Mouse (Mus musculus): ENCODE measurements around the gene 4930402F06Rik.

Gene 4930402F06Rik

DNA sequence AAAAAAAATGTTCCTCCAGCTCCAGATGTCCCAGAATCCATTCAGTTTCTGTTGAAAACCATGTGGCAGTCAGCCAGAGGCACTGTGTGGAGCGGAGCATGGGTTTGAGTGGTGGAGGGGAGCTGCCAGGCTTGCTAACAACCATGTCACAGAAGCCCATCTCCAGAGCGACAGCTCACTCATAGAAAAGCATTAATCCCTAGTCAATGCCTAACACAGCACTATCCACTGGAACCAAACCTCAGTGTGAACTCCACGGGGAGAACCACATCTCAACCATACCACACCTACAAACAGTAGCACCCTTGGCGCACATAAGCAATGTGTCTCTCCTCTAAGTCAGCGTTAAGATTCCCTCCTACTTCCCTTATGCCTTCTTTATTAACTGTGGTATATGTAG, at the start of gene 4930402F06Rik:
Gene 4930402F06Rik, minus strand, starts transcription at position 80 of the 400 bp plus-strand sequence.
- peak; percentile 42 for DNase-seq (ENCODE audit: low spot score)

GRCm38 (mm10) chr2:35446300-35446699, 49.3 kb upstream of the 4930402F06Rik start:
- DNase-seq (ENCODE audit: low spot score) = no peak

GRCm38 (mm10) chr2:35445610-35446009, 48.6 kb upstream of the 4930402F06Rik start:
- no peak for DNase-seq (ENCODE audit: low spot score)

- DNase-seq (ENCODE audit: low spot score) = no peak
Observed at GRCm38 (mm10) chr2:35444764-35445262, 47.8 kb upstream of the 4930402F06Rik start.

- DNase-seq (ENCODE audit: low spot score) = no peak
Observed at GRCm38 (mm10) chr2:35443981-35444763, 47.2 kb upstream of the 4930402F06Rik start.

- no peak for DNase-seq (ENCODE audit: low spot score)
Observed at GRCm38 (mm10) chr2:35443325-35443724, 46.4 kb upstream of the 4930402F06Rik start.

DNA sequence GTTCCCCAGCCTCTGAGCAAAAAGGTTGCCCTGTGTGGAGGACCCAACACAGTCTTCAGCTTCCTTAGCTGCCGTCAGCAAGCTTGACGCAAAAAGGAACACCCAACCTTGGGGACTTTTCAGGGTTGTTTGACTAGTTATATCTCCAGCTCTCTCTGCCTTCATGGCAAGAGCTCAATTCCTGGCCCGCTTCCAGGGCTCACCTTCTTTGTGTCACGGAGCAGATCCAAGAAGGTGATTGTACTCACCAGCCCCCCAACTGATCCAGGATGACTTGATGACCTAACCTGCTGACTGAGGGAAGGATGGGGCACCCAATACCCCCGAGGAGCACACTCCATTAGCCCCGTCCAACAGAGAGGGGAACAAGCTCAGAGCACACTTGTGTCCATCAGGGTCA, 45.1 kb upstream of the 4930402F06Rik start:
- DNase-seq (ENCODE audit: low spot score) = no peak

DNA sequence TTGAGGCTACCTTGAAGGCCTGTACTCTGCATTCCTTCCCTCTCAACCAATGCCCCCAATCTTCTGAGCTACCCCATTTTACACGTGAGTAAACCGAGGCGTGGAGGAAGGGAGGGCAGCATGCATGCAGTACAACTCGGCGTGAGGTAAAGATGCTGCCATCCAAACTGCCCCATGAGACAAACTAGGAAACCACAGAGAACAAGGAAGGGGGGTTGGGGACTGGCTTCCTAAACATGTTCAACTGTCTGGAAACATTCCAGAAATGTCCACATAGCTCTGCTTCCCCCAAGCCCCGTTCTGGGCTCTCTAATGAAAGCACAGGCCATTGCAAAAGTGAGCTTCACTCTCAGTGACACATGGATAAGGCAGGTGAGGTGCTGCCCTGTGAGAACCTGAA, 44.4 kb upstream of the 4930402F06Rik start:
- DNase-seq (ENCODE audit: low spot score) = no peak

DNA sequence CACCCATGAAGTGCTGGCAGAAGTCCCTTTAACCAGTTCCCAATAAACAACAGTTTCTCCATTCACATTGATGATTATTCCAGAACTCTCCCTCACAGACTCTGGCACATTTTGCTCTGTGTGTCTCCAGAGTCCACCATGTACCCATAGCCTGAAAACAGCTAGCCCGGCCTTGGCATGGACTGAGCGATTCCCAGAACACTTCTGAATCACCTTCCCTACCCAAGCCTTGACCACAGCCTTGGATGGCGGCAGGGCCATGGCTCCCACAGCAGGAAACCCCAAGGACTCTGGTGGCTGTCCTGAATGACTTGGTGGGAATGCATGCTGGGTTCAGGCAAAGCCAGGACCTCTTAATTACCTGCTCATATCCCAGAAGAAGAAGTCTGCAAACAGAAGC, 43.5 kb upstream of the 4930402F06Rik start:
- no peak for DNase-seq (ENCODE audit: low spot score)

GRCm38 (mm10) chr2:35437796-35438195, 40.8 kb upstream of the 4930402F06Rik start:
- no peak for DNase-seq (ENCODE audit: low spot score)

DNA sequence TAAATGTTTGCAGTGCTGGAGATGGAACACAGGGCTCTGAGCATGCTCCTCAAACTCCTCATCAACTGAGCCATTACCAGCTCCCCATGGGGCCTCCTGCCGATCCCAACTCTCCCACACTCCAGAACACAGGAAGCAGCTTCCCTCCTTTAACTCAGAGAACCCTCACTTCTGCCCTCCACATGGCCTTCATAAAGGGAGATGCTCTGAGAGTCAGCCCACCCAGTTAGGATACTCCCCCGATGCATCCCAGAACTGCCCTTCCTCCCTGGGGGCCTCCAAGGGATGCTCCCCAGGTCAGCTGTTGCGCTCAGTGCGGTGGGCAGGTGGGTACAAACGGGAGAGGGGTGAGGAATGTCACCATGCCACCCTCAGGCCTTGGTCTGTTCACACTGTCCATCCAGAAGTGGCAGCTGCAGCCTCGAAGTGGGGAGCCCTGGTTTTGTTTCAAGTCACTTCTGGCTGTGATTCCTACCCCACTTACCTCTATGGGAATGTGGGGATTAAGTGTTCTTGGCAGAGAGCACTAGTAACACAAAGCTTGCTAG, 37.7 kb upstream of the 4930402F06Rik start:
- DNase-seq (ENCODE audit: low spot score) = no peak

DNA sequence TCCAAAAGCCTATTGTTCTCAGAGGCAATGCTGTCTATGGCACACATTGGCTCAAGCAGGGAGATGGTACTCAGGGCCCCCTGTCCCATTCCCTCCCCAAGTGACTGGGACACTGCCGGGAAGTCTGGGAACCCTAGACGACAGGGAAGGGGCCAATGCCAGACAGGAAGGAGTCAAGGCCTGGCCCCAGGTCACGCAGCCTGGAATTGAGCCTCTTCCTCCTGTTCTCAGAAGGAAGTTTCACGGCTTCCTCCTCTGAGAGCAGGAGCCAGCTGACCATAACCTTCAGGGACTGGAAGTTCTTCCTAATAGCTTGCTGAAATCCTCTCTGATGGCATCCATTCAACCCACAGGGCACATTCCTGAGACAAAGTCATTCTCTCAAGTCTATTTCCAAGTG, 36.5 kb upstream of the 4930402F06Rik start:
- no peak for DNase-seq (ENCODE audit: low spot score)

GRCm38 (mm10) chr2:35432472-35432871, 35.5 kb upstream of the 4930402F06Rik start:
- no peak for DNase-seq (ENCODE audit: low spot score)

GRCm38 (mm10) chr2:35432011-35432410, 35.0 kb upstream of the 4930402F06Rik start:
- DNase-seq (ENCODE audit: low spot score) = no peak

DNA sequence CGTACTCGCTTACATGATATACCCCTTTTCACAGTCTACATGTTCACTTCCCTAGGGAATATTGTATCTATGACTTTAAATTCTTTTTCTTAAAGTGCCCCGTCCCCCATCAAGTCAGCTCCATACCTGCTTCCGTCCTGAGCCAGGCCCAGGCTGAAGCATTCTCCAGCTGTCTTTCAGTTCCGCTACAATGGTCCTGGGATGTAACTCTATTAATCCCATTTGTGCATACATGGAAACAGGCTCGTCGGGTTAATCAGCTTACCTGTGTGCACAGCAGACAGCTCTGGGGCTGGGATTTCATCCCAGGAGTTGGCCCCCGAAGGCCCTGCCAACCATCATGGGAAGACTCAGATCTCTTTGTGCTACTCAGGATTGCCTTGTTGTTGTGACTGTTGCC, 33.8 kb upstream of the 4930402F06Rik start:
- DNase-seq (ENCODE audit: low spot score) = no peak

- no peak for DNase-seq (ENCODE audit: low spot score)
Observed at GRCm38 (mm10) chr2:35428615-35429300, 31.8 kb upstream of the 4930402F06Rik start.

DNA sequence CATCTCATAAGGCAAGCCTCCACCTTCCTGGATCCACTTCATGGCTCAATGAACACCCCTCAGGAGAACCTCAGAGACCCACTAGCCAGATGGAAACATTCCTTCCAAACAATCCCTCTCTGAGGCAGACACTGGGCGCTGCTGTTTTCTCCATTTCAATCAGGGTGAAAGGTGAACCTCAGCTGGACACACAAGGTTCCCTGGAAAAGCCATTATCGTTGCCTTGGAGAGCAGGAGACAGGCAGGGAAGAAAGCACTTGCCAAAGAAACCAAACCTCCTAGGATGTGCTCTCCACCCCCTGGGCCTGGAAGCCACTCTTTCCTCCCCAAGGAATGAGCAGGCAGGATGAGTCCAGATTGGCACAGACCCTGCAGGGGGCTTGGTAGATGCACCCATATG, 30.6 kb upstream of the 4930402F06Rik start:
- no peak for DNase-seq (ENCODE audit: low spot score)

GRCm38 (mm10) chr2:35423711-35424339, 26.9 kb upstream of the 4930402F06Rik start:
- no peak for DNase-seq (ENCODE audit: low spot score)

- DNase-seq (ENCODE audit: low spot score) = no peak
Observed at GRCm38 (mm10) chr2:35422384-35422783, 25.4 kb upstream of the 4930402F06Rik start.

GRCm38 (mm10) chr2:35420681-35421080, 23.7 kb upstream of the 4930402F06Rik start:
- DNase-seq (ENCODE audit: low spot score) = no peak

GRCm38 (mm10) chr2:35419671-35420070, 22.7 kb upstream of the 4930402F06Rik start:
- DNase-seq (ENCODE audit: low spot score) = no peak

DNA sequence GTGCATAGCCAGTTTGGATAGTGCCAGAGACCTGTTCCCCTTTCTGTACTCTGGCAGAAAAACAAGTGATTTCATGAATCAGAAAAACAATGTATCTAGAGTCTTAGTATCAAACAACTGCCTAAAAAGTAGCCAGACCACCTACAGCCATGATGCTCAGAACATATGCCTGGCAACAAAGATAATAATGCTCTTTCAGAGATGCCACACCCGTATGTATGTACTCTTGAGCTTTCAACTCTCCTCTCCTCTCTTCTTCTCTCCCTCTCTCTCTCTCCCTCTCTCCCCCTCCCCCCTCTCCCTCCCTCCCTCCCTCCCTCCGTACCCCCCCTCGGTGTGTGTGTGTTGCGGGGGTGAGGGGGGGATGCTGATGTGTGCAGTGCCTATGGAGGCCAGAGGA, 22.3 kb upstream of the 4930402F06Rik start:
- no peak for DNase-seq (ENCODE audit: low spot score)

Data from testis, postnatal 10 days (tissue).